Mouse (Mus musculus) hindbrain, embryonic 14.5 days (tissue): ENCODE results near the gene Spta1. TPM values are rescaled to one million over a fixed set of nuclear protein-coding genes. Genes with fewer than 3 reads are reported as not detected.

Source experiments
- ATAC-seq: fragments of 200-750 bp; cut with Nextera tagmentation; 2 replicates; pipeline ENCODE4 v1.8.0; 2017; ENCODE audit warnings: moderate number of reproducible peaks, mild to moderate bottlenecking, moderate TSS enrichment, moderate library complexity; ENCODE audit not compliant: low FRiP score
- DNase-seq: peaks from one replicate; pipeline ENCODE4 v3.0.0-alpha.2; 2015; ENCODE audit warnings: low spot score
- H3K27ac ChIP-seq: fragments of 300-500 bp; sonication (generic); 2 replicates; pipeline ENCODE4 v1.5.1; 2014; ENCODE audit warnings: mild to moderate bottlenecking, moderate library complexity
- H3K27me3 ChIP-seq: fragments of 300-500 bp; sonication (generic); 2 replicates; pipeline ENCODE4 v1.6.1; 2014; ENCODE audit warnings: mild to moderate bottlenecking, low read length, mixed read lengths; ENCODE audit not compliant: control insufficient read depth, insufficient read depth
- H3K36me3 ChIP-seq: fragments of 300-500 bp; sonication (generic); replicated peaks from 2 replicates; pipeline ENCODE4 v1.6.1; 2014; ENCODE audit not compliant: control insufficient read depth, insufficient read depth
- H3K4me1 ChIP-seq: fragments of 300-500 bp; sonication (generic); replicated peaks from 2 replicates; pipeline ENCODE4 v1.6.1; 2014; ENCODE audit warnings: antibody characterized with exemption, low read length, mixed read lengths; ENCODE audit not compliant: control insufficient read depth, insufficient read depth
- H3K4me2 ChIP-seq: fragments of 300-500 bp; sonication (generic); replicated peaks from 2 replicates; pipeline ENCODE4 v1.6.1; 2014; ENCODE audit warnings: mild to moderate bottlenecking, moderate library complexity
- H3K4me3 ChIP-seq: fragments of 300-500 bp; sonication (generic); replicated peaks from 2 replicates; pipeline ENCODE4 v1.5.1; 2014; ENCODE audit warnings: mild to moderate bottlenecking, low read length
- H3K9ac ChIP-seq: fragments of 300-500 bp; sonication (generic); 2 replicates; pipeline ENCODE4 v1.6.1; 2014
- H3K9me3 ChIP-seq: fragments of 300-500 bp; sonication (generic); 2 replicates; pipeline ENCODE4 v1.6.1; 2016; ENCODE audit warnings: low read length; ENCODE audit not compliant: control insufficient read depth
- WGBS: fragments of 180-500 bp; shearing (Covaris S2); extraction: QIAGEN DNeasy Blood & Tissue Kit; methylation state at CpG from one replicate; pipeline ENCODE4 v1.1.7; 2014; 5-methylcytosine and 5-hydroxymethylcytosine counted together
- polyA plus RNA-seq: library from polyadenylated mRNA; unstranded; fragments of >200 nt; fragmentation: Nextera tagmentation; extraction: Ambion mirVana; gene quantifications from 2 replicates; pipeline ENCODE4 v1.2.1, GENCODE M21; 2014

Spta1 gene
- polyA plus RNA-seq: 0.12 and 0.37 TPM in 2 replicates

GRCm38 (mm10) chr1:174172605-174173004 lies at the start of gene Spta1:
Spta1 (plus strand) TSS chr1:174172776.
- no peak for DNase-seq
- Histone ChIP-seq H3K9me3 (no peaks in the 10 kb centered on the region), H3K4me1 (no peaks in the 10 kb centered on the region), H3K9ac (no peak within 1 kb of the TSS), H3K27ac (no peak within 1 kb of the TSS), H3K36me3 (no peaks in the 10 kb centered on the region), H3K4me2 (no peak within 1 kb of the TSS), H3K4me3 (no peak within 1 kb of the TSS), H3K27me3 (no peaks in the 10 kb centered on the region)
- WGBS: 15% methylated on average over 3 of the region's 3 CpGs
- no peak for ATAC-seq

- DNase-seq (no peak), ATAC-seq (no peak)
- Histone ChIP-seq H3K9ac (no peak within 1 kb of the TSS), H3K27me3 (no peaks in the 10 kb centered on the region), H3K27ac (no peak within 1 kb of the TSS), H3K36me3 (no peaks in the 10 kb centered on the region), H3K4me3 (no peak within 1 kb of the TSS), H3K9me3 (no peaks in the 10 kb centered on the region), H3K4me1 (no peaks in the 10 kb centered on the region), H3K4me2 (no peak within 1 kb of the TSS)
- WGBS: 83% methylated on average over 3 of the region's 3 CpGs
Observed at GRCm38 (mm10) chr1:174131217-174131616, 41.4 kb upstream of the Spta1 start, which contains the start of gene Olfr424. Olfr424 (plus strand) TSS chr1:174131517.

- DNase-seq: no peak
- H3K27ac ChIP-seq: no peak overlapping the region
- no peak for ATAC-seq
- H3K36me3 ChIP-seq: no peaks in the 10 kb centered on the region
- 76% methylated on average over 3 of the region's 3 CpGs for WGBS
- H3K4me1 ChIP-seq: no peaks in the 10 kb centered on the region
- H3K27me3 ChIP-seq: no peaks in the 10 kb centered on the region
- H3K4me2 ChIP-seq: no peak overlapping the region
- no peak overlapping the region for H3K9ac ChIP-seq
- H3K4me3 ChIP-seq: no peak overlapping the region
- no peaks in the 10 kb centered on the region for H3K9me3 ChIP-seq
Observed at GRCm38 (mm10) chr1:174131999-174132398, 40.6 kb upstream of the Spta1 start.

- Histone ChIP-seq H3K4me2 (no peak overlapping the region), H3K4me3 (no peak overlapping the region), H3K9ac (no peak overlapping the region), H3K4me1 (no peaks in the 10 kb centered on the region), H3K36me3 (no peaks in the 10 kb centered on the region), H3K27me3 (no peaks in the 10 kb centered on the region), H3K27ac (no peak overlapping the region), H3K9me3 (no peaks in the 10 kb centered on the region)
- ATAC-seq (no peak), DNase-seq (no peak)
- WGBS: 79% methylated on average over 2 of the region's 2 CpGs
Observed at GRCm38 (mm10) chr1:174141384-174141783, 31.2 kb upstream of the Spta1 start.

GRCm38 (mm10) chr1:174146696-174147095 lies 25.9 kb upstream of the Spta1 start:
- no peaks in the 10 kb centered on the region for H3K9me3 ChIP-seq
- DNase-seq (no peak), ATAC-seq (no peak)
- no peaks in the 10 kb centered on the region for H3K36me3 ChIP-seq
- no peak overlapping the region for H3K27ac ChIP-seq
- no peak overlapping the region for H3K4me3 ChIP-seq
- no peaks in the 10 kb centered on the region for H3K27me3 ChIP-seq
- no peak overlapping the region for H3K4me2 ChIP-seq
- WGBS: 83% methylated on average over 1 of the region's 1 CpGs
- no peak overlapping the region for H3K9ac ChIP-seq
- no peaks in the 10 kb centered on the region for H3K4me1 ChIP-seq

- Histone ChIP-seq H3K27me3 (no peaks in the 10 kb centered on the region), H3K27ac (no peak overlapping the region), H3K9ac (no peak overlapping the region), H3K4me1 (no peaks in the 10 kb centered on the region), H3K36me3 (no peaks in the 10 kb centered on the region), H3K4me2 (no peak overlapping the region), H3K4me3 (no peak overlapping the region), H3K9me3 (no peaks in the 10 kb centered on the region)
- 80% methylated on average over 2 of the region's 2 CpGs for WGBS
- DNase-seq (no peak), ATAC-seq (no peak)
Observed at GRCm38 (mm10) chr1:174149289-174149688, 23.3 kb upstream of the Spta1 start.

GRCm38 (mm10) chr1:174155333-174155732 lies 17.2 kb upstream of the Spta1 start, which contains the start of gene Olfr420:
Olfr420 (plus strand) TSS chr1:174155633.
- no peaks in the 10 kb centered on the region for H3K4me1 ChIP-seq
- no peaks in the 10 kb centered on the region for H3K27me3 ChIP-seq
- no peak within 1 kb of the TSS for H3K27ac ChIP-seq
- H3K9ac ChIP-seq: no peak within 1 kb of the TSS
- no peaks in the 10 kb centered on the region for H3K36me3 ChIP-seq
- ATAC-seq (no peak), DNase-seq (no peak)
- 88% methylated on average over 1 of the region's 1 CpGs for WGBS
- H3K4me3 ChIP-seq: no peak within 1 kb of the TSS
- H3K9me3 ChIP-seq: no peaks in the 10 kb centered on the region
- no peak within 1 kb of the TSS for H3K4me2 ChIP-seq

GRCm38 (mm10) chr1:174157622-174158021 lies 15.0 kb upstream of the Spta1 start:
- DNase-seq: no peak
- no peaks in the 10 kb centered on the region for H3K27me3 ChIP-seq

GRCm38 (mm10) chr1:174158512-174158911 lies 14.1 kb upstream of the Spta1 start:
- WGBS: 88% methylated on average over 1 of the region's 1 CpGs
- no peak for ATAC-seq
- no peak overlapping the region for H3K4me3 ChIP-seq

More at GRCm38 (mm10) chr1:174157622-174158021, 15.0 kb upstream of the Spta1 start:
- Histone ChIP-seq H3K4me2 (no peak overlapping the region), H3K4me3 (no peak overlapping the region), H3K4me1 (no peaks in the 10 kb centered on the region), H3K27ac (no peak overlapping the region), H3K36me3 (no peaks in the 10 kb centered on the region), H3K9me3 (no peaks in the 10 kb centered on the region), H3K9ac (no peak overlapping the region)
- no peak for ATAC-seq
- WGBS: 94% methylated on average over 3 of the region's 3 CpGs

GRCm38 (mm10) chr1:174159095-174159494 lies 13.5 kb upstream of the Spta1 start:
- H3K4me2 ChIP-seq: no peak overlapping the region
- no peaks in the 10 kb centered on the region for H3K4me1 ChIP-seq
- ATAC-seq (no peak), DNase-seq (no peak)
- H3K9me3 ChIP-seq: no peaks in the 10 kb centered on the region
- no peak overlapping the region for H3K9ac ChIP-seq
- H3K4me3 ChIP-seq: no peak overlapping the region
- no peaks in the 10 kb centered on the region for H3K27me3 ChIP-seq
- H3K36me3 ChIP-seq: no peaks in the 10 kb centered on the region
- H3K27ac ChIP-seq: no peak overlapping the region
- 94% methylated on average over 10 of the region's 10 CpGs for WGBS

More at GRCm38 (mm10) chr1:174158512-174158911, 14.1 kb upstream of the Spta1 start:
- Histone ChIP-seq H3K4me1 (no peaks in the 10 kb centered on the region), H3K9me3 (no peaks in the 10 kb centered on the region), H3K9ac (no peak overlapping the region), H3K27me3 (no peaks in the 10 kb centered on the region), H3K36me3 (no peaks in the 10 kb centered on the region), H3K4me2 (no peak overlapping the region), H3K27ac (no peak overlapping the region)
- DNase-seq: no peak
